Mouse (Mus musculus) bone marrow, adult 2 months (tissue): ENCODE measurements around the gene Arid1b.
A peak's percentile ranks its signal among the peaks of the same experiment; 100 is the strongest.

Experiments
- CTCF ChIP-seq: fragments of 200-500 bp; IDR thresholded peaks from 2 replicates; pipeline ENCODE4 v1.5.1; 2011; ENCODE audit warnings: low read length, control low read depth; ENCODE audit not compliant: control insufficient read depth, insufficient read depth
- POLR2A ChIP-seq: fragments of 200-500 bp; IDR thresholded peaks from 2 replicates; pipeline ENCODE4 v1.6.1; 2011; ENCODE audit warnings: low read depth, mild to moderate bottlenecking, control low read depth, low read length, borderline replicate concordance; ENCODE audit not compliant: control insufficient read depth

- TF ChIP-seq CTCF (peak; percentile 32; the same call in 1 of the 2 replicates), POLR2A (no peak)
These were observed 337.3 kb downstream of the Arid1b start for GRCm38 (mm10) chr17:5331387-5331786.
